In genomic region chr5:107045163-107045562, GRCm38 (mm10) we compare ENCODE assay signal across 27 mouse cellular contexts.
DNase-seq lines count a peak whose midpoint lies in the region; ATAC-seq and TF ChIP-seq lines count a peak whose summit lies in the region.
"Had no signal": no experiment of that assay in that cellular context is flagged by ENCODE, and none has a peak within 500 bp of the region (broad histone marks: within the 10 kb centered on the region; RNA-seq: fewer than 3 reads in every experiment).

No protein-coding gene starts in this region.

- TF ChIP-seq RAD21 in MEL (IDR thresholded peaks at IDR 0.05; ENCODE audit: low read depth, low read length), result no peak

- DNase-seq in adrenal gland, postnatal 14 days, result peak; percentile 27
- no peak for DNase-seq in adrenal gland, postnatal 10 days
- DNase-seq in liver, embryonic 11.5 days (ENCODE audit: low spot score), result no peak
- DNase-seq in liver, result no peak
- DNase-seq in MEL (ENCODE audit: low read depth, low spot score), result peak; percentile 57
- DNase-seq in stomach, postnatal 0 days (ENCODE audit: low spot score), result no peak
- no peak for DNase-seq in kidney, postnatal 36 days
- DNase-seq: adrenal gland, adult 2 months; adrenal gland, postnatal 25 days; B cell, adult 2 months; cerebellum, adult 11 months; cerebellum, adult 18-20 months; cerebellum, adult 8-10 months; cerebellum, adult 9-11 months; cerebellum, postnatal 14 days; cerebellum, postnatal 36 days; embryo, embryonic 11 days had no signal

- no peaks in the 10 kb centered on the region for H3K27me3 ChIP-seq in liver, embryonic 11.5 days (replicated peaks; ENCODE audit: control insufficient read depth, insufficient read depth, low read length)
- H3K27me3 ChIP-seq in MEL (ENCODE audit: control insufficient read depth in 1 of 2, insufficient read depth in 2 of 2, low read length in 2 of 2), result no peaks in the 10 kb centered on the region
- no peaks in the 10 kb centered on the region for H3K27me3 ChIP-seq in stomach, postnatal 0 days (ENCODE audit: control insufficient read depth, insufficient read depth, low read length)
- H3K27me3 ChIP-seq: CH12.LX; embryonic facial prominence, embryonic 13.5 days; embryonic facial prominence, embryonic 15.5 days; forebrain, embryonic 12.5 days had no signal

- no peaks in the 10 kb centered on the region for H3K36me3 ChIP-seq in liver, embryonic 11.5 days (ENCODE audit: control insufficient read depth, insufficient read depth, low read length)
- peaks cover 0 to 2% of the 10 kb centered on the region in 2 experiments; a peak in 1 of 4 replicates for H3K36me3 ChIP-seq in MEL (ENCODE audit: control insufficient read depth in 1 of 2, insufficient read depth in 2 of 2, low read length in 2 of 2)
- H3K36me3 ChIP-seq in stomach, postnatal 0 days (ENCODE audit: control insufficient read depth, insufficient read depth, low read length), result no peaks in the 10 kb centered on the region
- H3K36me3 ChIP-seq: embryonic facial prominence, embryonic 13.5 days; embryonic facial prominence, embryonic 15.5 days; forebrain, embryonic 10.5 days; forebrain, embryonic 12.5 days; G1E had no signal

- 0 out of 2 replicates have a peak, but pooled peaks cover 5% of the 10 kb centered on the region for H3K4me1 ChIP-seq in liver, embryonic 11.5 days (replicated peaks; ENCODE audit: control insufficient read depth, insufficient read depth, low read length)
- peaks cover 3 to 4% of the 10 kb centered on the region in 2 experiments; a peak in 2 of 4 replicates for H3K4me1 ChIP-seq in MEL (ENCODE audit: control insufficient read depth in 1 of 2, insufficient read depth in 2 of 2, low read length in 2 of 2)
- no peaks in the 10 kb centered on the region; the same call in 1 of the 2 replicates for H3K4me1 ChIP-seq in stomach, postnatal 0 days (replicated peaks; ENCODE audit: control insufficient read depth, insufficient read depth)
- H3K4me1 ChIP-seq: forebrain, embryonic 10.5 days; forebrain, embryonic 12.5 days had no signal

- H3K9me3 ChIP-seq in liver, embryonic 11.5 days (ENCODE audit: control insufficient read depth, low read length), result no peaks in the 10 kb centered on the region
- H3K9me3 ChIP-seq in MEL (replicated peaks; ENCODE audit: insufficient read depth, low read length), result no peaks in the 10 kb centered on the region
- H3K9me3 ChIP-seq in stomach, postnatal 0 days (ENCODE audit: control insufficient read depth, low read length), result no peaks in the 10 kb centered on the region
- H3K9me3 ChIP-seq: embryonic facial prominence, embryonic 13.5 days; embryonic facial prominence, embryonic 15.5 days; forebrain, embryonic 10.5 days; forebrain, embryonic 12.5 days; G1E had no signal

- H3K27ac ChIP-seq in liver, embryonic 11.5 days (ENCODE audit: low read depth, low read length), result 0 out of 2 replicates have a peak overlapping the region, but pooled peaks have one; percentile 9
- no peak overlapping the region for H3K27ac ChIP-seq in MEL (ENCODE audit: control insufficient read depth, low read depth, low read length)
- 0 out of 2 replicates have a peak overlapping the region, but pooled peaks have one; percentile 24 for H3K27ac ChIP-seq in stomach, postnatal 0 days (replicated peaks)
- H3K27ac ChIP-seq: embryonic facial prominence, embryonic 13.5 days; embryonic facial prominence, embryonic 15.5 days; forebrain, embryonic 10.5 days; forebrain, embryonic 12.5 days had no signal

- no peak overlapping the region for H3K9ac ChIP-seq in liver, embryonic 11.5 days (ENCODE audit: low read depth, low read length)
- peak overlapping the region; percentile 36; the same call in 1 of the 2 replicates for H3K9ac ChIP-seq in MEL (ENCODE audit: control insufficient read depth, low read depth, low read length, poor library complexity, severe bottlenecking)
- no peak overlapping the region for H3K9ac ChIP-seq in stomach, postnatal 0 days (ENCODE audit: low read length)
- H3K9ac ChIP-seq: embryonic facial prominence, embryonic 13.5 days; embryonic facial prominence, embryonic 15.5 days; forebrain, embryonic 12.5 days had no signal

- H3K4me3 ChIP-seq in liver, embryonic 11.5 days (ENCODE audit: low read depth, low read length), result no peak overlapping the region
- peak overlapping the region; percentile 12 to 33; a peak in 2 of 4 replicates for H3K4me3 ChIP-seq in MEL (ENCODE audit: control insufficient read depth in 1 of 2, insufficient read depth in 1 of 2, low read depth in 2 of 2, low read length in 2 of 2)
- H3K4me3 ChIP-seq in stomach, postnatal 0 days (ENCODE audit: low read depth, low read length), result no peak overlapping the region
- H3K4me3 ChIP-seq: embryonic facial prominence, embryonic 13.5 days; embryonic facial prominence, embryonic 15.5 days; erythroblast, embryonic 14.5 days; forebrain, embryonic 10.5 days; forebrain, embryonic 12.5 days had no signal

- no peaks in the 10 kb centered on the region for H3K79me2 ChIP-seq in MEL (ENCODE audit: control insufficient read depth, insufficient read depth, low read length, poor library complexity)

- TF ChIP-seq POLR2A in MEL (IDR thresholded peaks at IDR 0.05; ENCODE audit: control insufficient read depth in 1 of 2, insufficient read depth in 1 of 2, low read depth in 1 of 2, low read length in 2 of 2, poor library complexity in 1 of 2), result no peak

- WGBS in liver, embryonic 11.5 days, result 34% methylated on average over 10 of the region's 10 CpGs
- 81% methylated on average over 10 of the region's 10 CpGs for WGBS in stomach, postnatal 0 days

- ATAC-seq in liver, embryonic 11.5 days (replicated peaks; ENCODE audit: low FRiP score), result no peak
- ATAC-seq in stomach, postnatal 0 days (ENCODE audit: low FRiP score, low TSS enrichment), result no peak
- ATAC-seq: CD4-positive, CD25-positive, alpha-beta regulatory T cell, adult 4 months; forebrain, embryonic 14.5 days; forebrain, embryonic 16.5 days had no signal

- no peak for TF ChIP-seq CTCF in MEL (IDR thresholded peaks at IDR 0.05 in 2 of 3, conservative IDR thresholded peaks at IDR 0.05 in 1 of 3; ENCODE audit: control insufficient read depth in 1 of 3, insufficient read depth in 1 of 3, low read depth in 2 of 3, low read length in 3 of 3, poor library complexity in 1 of 3, severe bottlenecking in 1 of 3)
- no peak for TF ChIP-seq CTCF in stomach, postnatal 0 days (IDR thresholded peaks at IDR 0.05; ENCODE audit: low read depth)

- no peak for TF ChIP-seq EP300 in MEL (IDR thresholded peaks at IDR 0.05; ENCODE audit: low read depth in 1 of 2, low read length in 2 of 2)
- TF ChIP-seq EP300 in stomach, postnatal 0 days (optimal IDR thresholded peaks at IDR 0.05), result no peak

- H3K4me2 ChIP-seq in liver, embryonic 11.5 days, result peak overlapping the region; percentile 1; the same call in 1 of the 2 replicates
- no peak overlapping the region for H3K4me2 ChIP-seq in stomach, postnatal 0 days (replicated peaks; ENCODE audit: low read depth)
- H3K4me2 ChIP-seq: embryonic facial prominence, embryonic 13.5 days; embryonic facial prominence, embryonic 15.5 days; forebrain, embryonic 12.5 days had no signal

TF ChIP-seq in MEL, 35 proteins besides CTCF, POLR2A, EP300 and RAD21:
- TF ChIP-seq GATA1 (IDR thresholded peaks at IDR 0.05; ENCODE audit: low read depth, low read length) (peak; percentile 37; the same call in 1 of the 2 replicates), BHLHE40 (IDR thresholded peaks at IDR 0.05; ENCODE audit: borderline replicate concordance, low read depth, low read length) (no peak), SIN3A (IDR thresholded peaks at IDR 0.05; ENCODE audit: low read length) (no peak), MXI1 (IDR thresholded peaks at IDR 0.05; ENCODE audit: low read depth, low read length) (peak; percentile 52), MYC (IDR thresholded peaks at IDR 0.05; ENCODE audit: low read depth, low read length) (peak; percentile 47; the same call in 1 of the 2 replicates), POLR2AphosphoS2 (IDR thresholded peaks at IDR 0.05; ENCODE audit: low read length) (no peak), USF2 (IDR thresholded peaks at IDR 0.05; ENCODE audit: borderline replicate concordance in 1 of 2, insufficient read depth in 1 of 2, low read depth in 1 of 2, low read length in 2 of 2) (no peak), MAX (IDR thresholded peaks at IDR 0.05; ENCODE audit: low read length) (peak; percentile 82), ETS1 (IDR thresholded peaks at IDR 0.05; ENCODE audit: low read depth, low read length) (peak; percentile 18; the same call in 1 of the 2 replicates)

Comparison
In these comparisons a context has a peak if more than half of its experiments do, and no peak if none do; other contexts are left out.
1. DNase-seq: peak in adrenal gland, postnatal 14 days (single experiment) and MEL (single experiment); none in adrenal gland, postnatal 10 days (single experiment), liver, embryonic 11.5 days (single experiment), liver (single experiment), stomach, postnatal 0 days (single experiment) and kidney, postnatal 36 days (0 of 2).
2. H3K4me3 ChIP-seq: peak in MEL (2 of 2); none in liver, embryonic 11.5 days (single experiment) and stomach, postnatal 0 days (single experiment).